Mouse (Mus musculus) megakaryocyte, embryonic 14.5 days (primary cell): ENCODE results near the gene Mrpl9.

Experiments used
- FLI1 ChIP-seq: IDR thresholded peaks from 2 replicates; pipeline ENCODE4 v1.6.1; 2012; ENCODE audit warnings: low read length, inconsistent platforms, mixed read lengths
- GATA1 ChIP-seq: IDR thresholded peaks from 3 replicates; pipeline ENCODE4 v1.6.1; 2012; ENCODE audit warnings: mixed read lengths, low read length, inconsistent platforms, borderline replicate concordance

DNA sequence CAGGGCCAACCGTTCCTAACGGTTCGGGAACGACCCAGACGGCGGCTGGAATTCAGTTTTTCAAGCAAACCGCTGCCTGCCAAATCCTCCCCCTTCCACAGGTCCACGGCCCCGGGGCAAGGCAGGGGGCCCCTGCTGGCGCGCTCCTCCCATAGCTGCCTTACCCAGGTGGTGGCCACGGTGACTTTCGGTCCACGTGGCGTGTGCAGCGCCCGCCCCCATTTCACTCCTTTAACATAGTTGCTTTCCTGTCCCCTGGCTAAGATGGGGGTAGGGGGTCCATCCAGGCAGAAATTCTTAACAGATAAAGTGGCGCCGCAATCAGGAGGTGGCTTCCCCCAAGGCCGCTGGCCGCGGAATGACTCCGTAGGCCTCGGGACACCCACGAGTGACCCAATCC, 30.6 kb upstream of the Mrpl9 start:
- no peak for TF ChIP-seq GATA1
- TF ChIP-seq FLI1: no peak
